Mouse (Mus musculus) hindbrain, postnatal 0 days (tissue): ENCODE measurements at regions not wholly inside any gene's neighbourhood (a gene's known extent, or its start where the extent isn't known, plus 50 kb on each side); places are given as distances from the start of the nearest gene placed in this dataset.

Experiments used
- ATAC-seq: fragments of 200-750 bp; cut with Nextera tagmentation; 2 replicates; pipeline ENCODE4 v1.8.0; 2017; ENCODE audit warnings: mild to moderate bottlenecking, moderate TSS enrichment, moderate library complexity
- DNase-seq: peaks from one replicate; pipeline ENCODE4 v3.0.0-alpha.2; 2015; ENCODE audit warnings: low spot score
- H3K27ac ChIP-seq: fragments of 300-500 bp; sonication (generic); 2 replicates; pipeline ENCODE4 v1.5.1; 2014; ENCODE audit warnings: mild to moderate bottlenecking
- H3K27me3 ChIP-seq: fragments of 300-500 bp; sonication (generic); 2 replicates; pipeline ENCODE4 v1.6.1; 2014; ENCODE audit warnings: low read length, mixed read lengths; ENCODE audit not compliant: insufficient read depth
- H3K36me3 ChIP-seq: fragments of 300-500 bp; sonication (generic); 2 replicates; pipeline ENCODE4 v1.6.1; 2014; ENCODE audit warnings: low read length, mixed read lengths; ENCODE audit not compliant: insufficient read depth
- H3K4me1 ChIP-seq: fragments of 300-500 bp; sonication (generic); 2 replicates; pipeline ENCODE4 v1.6.1; 2014; ENCODE audit warnings: antibody characterized with exemption, low read length, mixed read lengths; ENCODE audit not compliant: insufficient read depth
- H3K4me2 ChIP-seq: fragments of 300-500 bp; sonication (generic); 2 replicates; pipeline ENCODE4 v1.6.1; 2014; ENCODE audit warnings: low read depth, mild to moderate bottlenecking, low read length, moderate library complexity, mixed read lengths
- H3K4me3 ChIP-seq: fragments of 300-500 bp; sonication (generic); 2 replicates; pipeline ENCODE4 v1.5.1; 2014; ENCODE audit warnings: low read length
- H3K9ac ChIP-seq: fragments of 300-500 bp; sonication (generic); replicated peaks from 2 replicates; pipeline ENCODE4 v1.6.1; 2014; ENCODE audit warnings: mild to moderate bottlenecking, low read length, moderate library complexity, mixed read lengths
- H3K9me3 ChIP-seq: fragments of 300-500 bp; sonication (generic); 2 replicates; pipeline ENCODE4 v1.6.1; 2016; ENCODE audit warnings: low read length, mixed read lengths
- CTCF ChIP-seq: IDR thresholded peaks from 2 replicates; pipeline ENCODE4 v1.5.1; 2016; ENCODE audit warnings: antibody characterized with exemption, control low read depth, low read depth
- WGBS: fragments of 180-500 bp; shearing (Covaris S2); extraction: QIAGEN DNeasy Blood & Tissue Kit; methylation state at CpG from one replicate; pipeline ENCODE4 v1.1.7; 2014; 5-methylcytosine and 5-hydroxymethylcytosine counted together

- H3K4me3 ChIP-seq: no peak overlapping the region
- DNase-seq (no peak), ATAC-seq (no peak)
- H3K27me3 ChIP-seq: no peaks in the 10 kb centered on the region
- WGBS: 82% methylated on average over 7 of the region's 7 CpGs
- no peaks in the 10 kb centered on the region for H3K9me3 ChIP-seq
- TF ChIP-seq CTCF: no peak
- no peak overlapping the region for H3K9ac ChIP-seq
- no peaks in the 10 kb centered on the region for H3K36me3 ChIP-seq
- no peak overlapping the region for H3K4me2 ChIP-seq
- no peaks in the 10 kb centered on the region for H3K4me1 ChIP-seq
- H3K27ac ChIP-seq: no peak overlapping the region
Measured at GRCm38 (mm10) chr1:184539818-184540217, 192.6 kb downstream of the Hlx start.

- Histone ChIP-seq H3K9me3 (no peaks in the 10 kb centered on the region), H3K9ac (no peak overlapping the region), H3K36me3 (no peaks in the 10 kb centered on the region), H3K4me3 (no peak overlapping the region), H3K27ac (no peak overlapping the region), H3K27me3 (no peaks in the 10 kb centered on the region), H3K4me1 (no peaks in the 10 kb centered on the region), H3K4me2 (no peak overlapping the region)
- 85% methylated on average over 11 of the region's 11 CpGs for WGBS
- no peak for TF ChIP-seq CTCF
- no peak for ATAC-seq
- no peak for DNase-seq
Measured at GRCm38 (mm10) chr1:184536311-184537200, 195.9 kb downstream of the Hlx start.

GRCm38 (mm10) chr1:184535691-184536090 lies 196.7 kb downstream of the Hlx start:
- Histone ChIP-seq H3K4me2 (no peak overlapping the region), H3K9me3 (no peaks in the 10 kb centered on the region), H3K9ac (no peak overlapping the region), H3K4me1 (no peaks in the 10 kb centered on the region), H3K4me3 (no peak overlapping the region), H3K27me3 (no peaks in the 10 kb centered on the region), H3K36me3 (no peaks in the 10 kb centered on the region), H3K27ac (no peak overlapping the region)
- no peak for DNase-seq
- ATAC-seq: no peak
- no peak for TF ChIP-seq CTCF
- WGBS: 93% methylated on average over 3 of the region's 3 CpGs

- no peak overlapping the region for H3K4me2 ChIP-seq
- ATAC-seq (no peak), DNase-seq (no peak)
- 93% methylated on average over 4 of the region's 4 CpGs for WGBS
- no peaks in the 10 kb centered on the region for H3K9me3 ChIP-seq
- no peak overlapping the region for H3K4me3 ChIP-seq
- H3K27me3 ChIP-seq: no peaks in the 10 kb centered on the region
- no peak for TF ChIP-seq CTCF
- no peaks in the 10 kb centered on the region for H3K36me3 ChIP-seq
- no peak overlapping the region for H3K9ac ChIP-seq
- H3K4me1 ChIP-seq: no peaks in the 10 kb centered on the region
- H3K27ac ChIP-seq: no peak overlapping the region
Measured at GRCm38 (mm10) chr1:184534511-184534910, 197.9 kb downstream of the Hlx start.

GRCm38 (mm10) chr1:184533870-184534269 lies 198.5 kb downstream of the Hlx start:
- Histone ChIP-seq H3K27ac (no peak overlapping the region), H3K4me3 (no peak overlapping the region), H3K9ac (no peak overlapping the region), H3K4me2 (no peak overlapping the region), H3K9me3 (no peaks in the 10 kb centered on the region), H3K27me3 (no peaks in the 10 kb centered on the region), H3K4me1 (no peaks in the 10 kb centered on the region), H3K36me3 (no peaks in the 10 kb centered on the region)
- ATAC-seq (no peak), DNase-seq (no peak)
- no peak for TF ChIP-seq CTCF
- WGBS: 76% methylated on average over 5 of the region's 5 CpGs

- Histone ChIP-seq H3K36me3 (no peaks in the 10 kb centered on the region), H3K4me1 (no peaks in the 10 kb centered on the region), H3K27ac (no peak overlapping the region), H3K4me2 (no peak overlapping the region), H3K9ac (no peak overlapping the region), H3K4me3 (no peak overlapping the region), H3K9me3 (no peaks in the 10 kb centered on the region), H3K27me3 (no peaks in the 10 kb centered on the region)
- no peak for TF ChIP-seq CTCF
- WGBS: 82% methylated on average over 8 of the region's 8 CpGs
- DNase-seq (no peak), ATAC-seq (no peak)
Measured at GRCm38 (mm10) chr1:184532488-184533055, 199.8 kb downstream of the Hlx start.
